Mouse (Mus musculus) myocyte (in vitro differentiated cells): ENCODE measurements around the gene Dmd.

Source experiments
- MAX ChIP-seq: IDR thresholded peaks from one replicate; pipeline ENCODE4 v1.6.1; 2011; ENCODE audit warnings: low read depth, mild to moderate bottlenecking, control low read depth
- MYOG ChIP-seq, 3 experiments: IDR thresholded peaks; one replicate each; pipeline ENCODE4 v1.6.1; 2011; ENCODE audit warnings: control low read depth in 2 of 3, low read depth in 2 of 3, mild to moderate bottlenecking in 2 of 3; ENCODE audit not compliant: insufficient read length in 2 of 3, control insufficient read depth in 1 of 3, insufficient read depth in 1 of 3

- TF ChIP-seq MYOG (IDR thresholded peaks at IDR 0.05; ENCODE audit: control insufficient read depth in 1 of 3, insufficient read depth in 1 of 3, insufficient read length in 2 of 3, low read depth in 2 of 3) (no peak), MAX (no peak)
Measured at GRCm38 (mm10) chrX:84444638-84445037, 1496.0 kb downstream of the Dmd start.
